Mouse (Mus musculus) ovary, adult 18-20 months (tissue): ENCODE results near the gene Ptpre.
"Not testable (repeated sequence)": the region's sequence is repeated elsewhere in the genome, so short reads cannot be mapped to it uniquely, and the experiment has no call there.

Source experiments
- DNase-seq: peaks from one replicate; pipeline ENCODE4 v3.0.0; 2022; ENCODE audit warnings: low spot score, mixed read lengths

Ptpre gene

GRCm38 (mm10) chr7:135537341-135537901, at the start of gene Ptpre:
Gene Ptpre, plus strand, starts transcription at chr7:135537481.
- DNase-seq = peak; percentile 80

- no peak for DNase-seq
Measured at GRCm38 (mm10) chr7:135488214-135488810, 49.0 kb upstream of the Ptpre start.

GRCm38 (mm10) chr7:135489724-135490499, 47.4 kb upstream of the Ptpre start:
- no peak for DNase-seq

GRCm38 (mm10) chr7:135490500-135490886, 46.8 kb upstream of the Ptpre start:
- DNase-seq = no peak

GRCm38 (mm10) chr7:135495303-135495702, 42.0 kb upstream of the Ptpre start:
- no peak for DNase-seq

- no peak for DNase-seq
Measured at GRCm38 (mm10) chr7:135498565-135499186, 38.6 kb upstream of the Ptpre start.

- DNase-seq = no peak
Measured at GRCm38 (mm10) chr7:135499403-135499802, 37.9 kb upstream of the Ptpre start.

GRCm38 (mm10) chr7:135506506-135506905, 30.8 kb upstream of the Ptpre start:
- DNase-seq = not testable (repeated sequence)

GRCm38 (mm10) chr7:135508602-135509001, 28.7 kb upstream of the Ptpre start:
- no peak for DNase-seq

- DNase-seq = no peak
Measured at GRCm38 (mm10) chr7:135509272-135509671, 28.0 kb upstream of the Ptpre start.

- no peak for DNase-seq
Measured at GRCm38 (mm10) chr7:135510431-135510830, 26.9 kb upstream of the Ptpre start.

- DNase-seq = no peak
Measured at GRCm38 (mm10) chr7:135511723-135512122, 25.6 kb upstream of the Ptpre start.

GRCm38 (mm10) chr7:135517191-135517590, 20.1 kb upstream of the Ptpre start:
- DNase-seq = no peak

GRCm38 (mm10) chr7:135520241-135520640, 17.0 kb upstream of the Ptpre start:
- no peak for DNase-seq

- no peak for DNase-seq
Measured at GRCm38 (mm10) chr7:135521755-135522512, 15.3 kb upstream of the Ptpre start.

GRCm38 (mm10) chr7:135523981-135524380, 13.3 kb upstream of the Ptpre start:
- no peak for DNase-seq

- no peak for DNase-seq
Measured at GRCm38 (mm10) chr7:135524424-135524967, 12.8 kb upstream of the Ptpre start.

GRCm38 (mm10) chr7:135526574-135527152, 10.6 kb upstream of the Ptpre start:
- DNase-seq = no peak

- DNase-seq = no peak
Measured at GRCm38 (mm10) chr7:135527169-135527568, 10.1 kb upstream of the Ptpre start.

GRCm38 (mm10) chr7:135528515-135528914, 8.8 kb upstream of the Ptpre start, which contains the start of gene Clrn3:
Gene Clrn3, minus strand, starts transcription at chr7:135528654.
- DNase-seq = no peak

GRCm38 (mm10) chr7:135529068-135529467, 8.2 kb upstream of the Ptpre start:
- no peak for DNase-seq
